Mouse (Mus musculus) liver, postnatal 0 days (tissue): ENCODE data around the gene Cfap45.

ENCODE experiments used
- CTCF ChIP-seq: sonication (generic); IDR thresholded peaks from 2 replicates; pipeline ENCODE4 v1.5.1; 2016; ENCODE audit warnings: antibody characterized with exemption, low read depth
- EP300 ChIP-seq: IDR thresholded peaks from 2 replicates; pipeline ENCODE4 v1.6.1; 2016; ENCODE audit warnings: antibody characterized with exemption, low read depth, mild to moderate bottlenecking

GRCm38 (mm10) chr1:172530544-172531220 lies 10.1 kb downstream of the Cfap45 start:
- TF ChIP-seq CTCF (no peak), EP300 (no peak)
